Mouse (Mus musculus) bone marrow macrophage, adult 2 months (primary cell): Measurements from ENCODE around the gene Cnpy3.

ENCODE experiments used
- CTCF ChIP-seq: IDR thresholded peaks from 2 replicates; pipeline ENCODE4 v1.5.1; 2012; ENCODE audit warnings: low read depth, mild to moderate bottlenecking, low read length, moderate library complexity
- POLR2A ChIP-seq: IDR thresholded peaks from 2 replicates; pipeline ENCODE4 v1.6.1; 2012; ENCODE audit warnings: mild to moderate bottlenecking, low read depth, low read length, borderline replicate concordance

DNA sequence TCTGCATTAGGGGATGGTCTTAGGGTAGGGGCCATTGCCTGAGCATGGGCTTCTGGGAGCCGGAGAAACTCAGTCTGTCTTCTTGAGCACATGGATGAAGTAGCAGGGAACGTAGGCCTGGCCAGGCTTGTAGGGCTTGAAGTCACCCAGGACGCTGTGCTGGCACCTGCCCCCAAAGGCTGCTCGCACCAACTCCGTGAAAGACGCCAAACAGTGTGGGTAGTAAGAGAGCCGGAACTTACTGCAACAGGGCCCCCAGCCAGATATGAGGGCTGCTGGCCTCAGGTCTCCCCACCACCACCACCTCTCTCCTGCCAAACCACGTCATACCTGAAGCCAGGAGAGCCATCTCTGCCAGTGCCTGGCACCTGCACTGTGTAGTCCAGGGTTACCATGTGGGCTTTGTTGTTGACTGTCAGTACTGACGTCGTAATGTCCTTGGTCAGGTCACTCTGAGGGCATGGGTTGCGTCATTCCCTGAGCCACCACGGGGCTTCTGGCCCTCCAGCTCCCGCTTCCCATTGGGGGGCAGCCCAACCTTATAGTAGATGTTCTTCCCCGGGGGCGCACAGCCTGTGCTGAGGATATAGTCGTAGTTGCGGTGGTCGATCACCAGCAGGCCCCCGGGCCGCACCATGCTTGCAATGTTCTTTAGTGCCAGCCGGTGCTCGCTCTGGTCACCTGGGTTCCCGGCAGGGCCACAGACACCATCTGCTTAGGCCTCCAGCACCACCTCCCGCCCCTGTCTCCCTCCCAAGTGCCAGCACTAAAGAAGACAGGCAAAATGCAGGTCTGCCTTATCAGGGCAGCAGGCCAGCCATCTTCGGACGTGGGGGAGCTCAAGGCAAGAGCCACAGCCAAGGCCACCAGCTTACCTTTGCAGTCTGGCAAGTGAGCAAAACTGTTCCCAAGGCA is 26.0 kb downstream of the Cnpy3 start:
- TF ChIP-seq POLR2A, result no peak
- TF ChIP-seq CTCF, result no peak
